Mouse (Mus musculus) lung, postnatal 36 days (tissue): ENCODE data around the gene Prpf4.

Source experiments
- DNase-seq: peaks from one replicate; pipeline ENCODE4 v3.0.0; 2022; ENCODE audit warnings: mixed read lengths

Gene Prpf4

GRCm38 (mm10) chr4:62408601-62409282 lies at the start of gene Prpf4, which contains the start of gene Cdc26:
Gene Prpf4, plus strand, starts transcription at chr4:62408797.
Gene Cdc26, minus strand, starts transcription at chr4:62408642.
- peak; percentile 100 for DNase-seq

GRCm38 (mm10) chr4:62359256-62359775 lies 49.3 kb upstream of the Prpf4 start:
- DNase-seq, result no peak

GRCm38 (mm10) chr4:62360088-62360804 lies 48.4 kb upstream of the Prpf4 start, which contains the start of the genes Fkbp15 and Slc31a1:
Gene Fkbp15, minus strand, starts transcription at chr4:62360548.
Gene Slc31a1, plus strand, starts transcription at chr4:62360727.
- peak; percentile 98 for DNase-seq

GRCm38 (mm10) chr4:62360805-62361455 lies 47.7 kb upstream of the Prpf4 start:
- DNase-seq, result no peak

- DNase-seq, result no peak
Measured at GRCm38 (mm10) chr4:62361571-62361970, 47.0 kb upstream of the Prpf4 start.

GRCm38 (mm10) chr4:62361997-62362396 lies 46.6 kb upstream of the Prpf4 start:
- no peak for DNase-seq

- DNase-seq, result no peak
Measured at GRCm38 (mm10) chr4:62362437-62362836, 46.2 kb upstream of the Prpf4 start.

- DNase-seq, result no peak
Measured at GRCm38 (mm10) chr4:62364299-62364698, 44.3 kb upstream of the Prpf4 start.

- peak; percentile 43 for DNase-seq
Measured at GRCm38 (mm10) chr4:62366291-62366690, 42.3 kb upstream of the Prpf4 start.

GRCm38 (mm10) chr4:62367586-62367985 lies 41.0 kb upstream of the Prpf4 start:
- DNase-seq, result peak; percentile 55

- no peak for DNase-seq
Measured at GRCm38 (mm10) chr4:62369091-62369490, 39.5 kb upstream of the Prpf4 start.

GRCm38 (mm10) chr4:62372410-62372809 lies 36.2 kb upstream of the Prpf4 start:
- DNase-seq, result no peak

GRCm38 (mm10) chr4:62372818-62373520 lies 35.6 kb upstream of the Prpf4 start:
- DNase-seq, result no peak

GRCm38 (mm10) chr4:62373668-62374067 lies 34.9 kb upstream of the Prpf4 start:
- DNase-seq, result no peak

GRCm38 (mm10) chr4:62374342-62374741 lies 34.3 kb upstream of the Prpf4 start:
- peak; percentile 27 for DNase-seq

- no peak for DNase-seq
Measured at GRCm38 (mm10) chr4:62376123-62376522, 32.5 kb upstream of the Prpf4 start.

GRCm38 (mm10) chr4:62379724-62380381 lies 28.7 kb upstream of the Prpf4 start:
- no peak for DNase-seq

- DNase-seq, result no peak
Measured at GRCm38 (mm10) chr4:62383207-62383606, 25.4 kb upstream of the Prpf4 start.

GRCm38 (mm10) chr4:62383752-62384151 lies 24.8 kb upstream of the Prpf4 start:
- no peak for DNase-seq

- no peak for DNase-seq
Measured at GRCm38 (mm10) chr4:62384159-62384558, 24.4 kb upstream of the Prpf4 start.

GRCm38 (mm10) chr4:62385439-62385838 lies 23.2 kb upstream of the Prpf4 start:
- DNase-seq, result no peak
